Mouse (Mus musculus) intestine, embryonic 16.5 days (tissue): ENCODE data around the gene Ifrd1. TPM values are rescaled to one million over a fixed set of nuclear protein-coding genes. Genes with fewer than 3 reads are reported as not detected.
"Not testable (repeated sequence)": the region's sequence is repeated elsewhere in the genome, so short reads cannot be mapped to it uniquely, and the experiment has no call there.

Experiments used
- ATAC-seq: fragments of 200-750 bp; cut with Nextera tagmentation; 2 replicates; pipeline ENCODE4 v1.8.0; 2017; ENCODE audit warnings: moderate TSS enrichment, moderate library complexity
- H3K27ac ChIP-seq: fragments of 300-500 bp; sonication (generic); 2 replicates; pipeline ENCODE4 v1.5.1; 2014; ENCODE audit warnings: mild to moderate bottlenecking, low read length
- H3K27me3 ChIP-seq: fragments of 300-500 bp; sonication (generic); replicated peaks from 2 replicates; pipeline ENCODE4 v1.6.1; 2014; ENCODE audit warnings: low read length, control low read depth, mixed read lengths; ENCODE audit not compliant: control insufficient read depth, insufficient read depth
- H3K36me3 ChIP-seq: fragments of 300-500 bp; sonication (generic); 2 replicates; pipeline ENCODE4 v1.6.1; 2014; ENCODE audit warnings: low read length, control low read depth; ENCODE audit not compliant: control insufficient read depth, insufficient read depth
- H3K4me1 ChIP-seq: fragments of 300-500 bp; sonication (generic); 2 replicates; pipeline ENCODE4 v1.6.1; 2014; ENCODE audit warnings: low read length, control low read depth, mixed read lengths; ENCODE audit not compliant: control insufficient read depth, insufficient read depth
- H3K4me2 ChIP-seq: fragments of 300-500 bp; sonication (generic); 2 replicates; pipeline ENCODE4 v1.6.1; 2014; ENCODE audit warnings: low read depth, low read length, control low read depth
- H3K4me3 ChIP-seq: fragments of 300-500 bp; sonication (generic); 2 replicates; pipeline ENCODE4 v1.5.1; 2014; ENCODE audit warnings: mild to moderate bottlenecking, low read length
- H3K9ac ChIP-seq: fragments of 300-500 bp; sonication (generic); 2 replicates; pipeline ENCODE4 v1.6.1; 2014; ENCODE audit warnings: low read depth, low read length
- H3K9me3 ChIP-seq: fragments of 300-500 bp; sonication (generic); 2 replicates; pipeline ENCODE4 v1.6.1; 2016; ENCODE audit warnings: low read length, control low read depth; ENCODE audit not compliant: control insufficient read depth
- WGBS: fragments of 180-500 bp; shearing (Covaris S2); extraction: QIAGEN DNeasy Blood & Tissue Kit; methylation state at CpG from one replicate; pipeline ENCODE4 v1.1.7; 2014; 5-methylcytosine and 5-hydroxymethylcytosine counted together
- polyA plus RNA-seq: library from polyadenylated mRNA; unstranded; fragments of >200 nt; fragmentation: Nextera tagmentation; extraction: Ambion mirVana; gene quantifications from 2 replicates; pipeline ENCODE4 v1.2.1, GENCODE M21; 2015

The Ifrd1 gene
- polyA plus RNA-seq, 1 experiment from 2014 or later: 86.9 TPM

GRCm38 (mm10) chr12:40198019-40198418 lies 50.3 kb downstream of the Ifrd1 start:
- H3K4me1 ChIP-seq: no peaks in the 10 kb centered on the region
- no peak for ATAC-seq
- H3K9ac ChIP-seq: no peak overlapping the region
- no peak overlapping the region for H3K4me3 ChIP-seq
- no peak overlapping the region for H3K4me2 ChIP-seq
- H3K27me3 ChIP-seq: no peaks in the 10 kb centered on the region
- H3K27ac ChIP-seq: no peak overlapping the region
- H3K9me3 ChIP-seq: no peaks in the 10 kb centered on the region
- no peaks in the 10 kb centered on the region for H3K36me3 ChIP-seq
- 90% methylated on average over 5 of the region's 5 CpGs for WGBS

DNA sequence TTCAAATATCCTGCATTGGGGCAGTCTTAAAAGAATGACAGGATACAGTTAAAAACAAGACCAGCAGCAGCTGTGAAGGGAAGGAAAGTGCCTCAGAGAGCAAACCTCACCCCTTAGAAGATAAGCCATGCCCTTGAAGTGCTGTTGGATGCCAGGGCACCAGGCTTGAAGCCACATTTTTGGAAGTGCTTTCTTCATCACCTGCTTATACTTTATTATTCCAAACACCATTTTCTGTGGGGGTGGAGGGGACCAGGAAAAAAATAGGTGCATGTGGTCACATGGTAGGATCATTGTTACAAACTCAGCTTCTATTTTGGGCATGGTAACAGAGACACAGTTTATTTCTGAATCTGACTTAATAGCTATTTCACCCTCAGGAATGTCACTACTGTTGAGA lies 50.8 kb downstream of the Ifrd1 start:
- H3K27ac ChIP-seq: no peak overlapping the region

GRCm38 (mm10) chr12:40185474-40185873 lies 62.8 kb downstream of the Ifrd1 start:
- H3K9ac ChIP-seq: no peak overlapping the region
- no peak overlapping the region for H3K4me2 ChIP-seq
- 95% methylated on average over 3 of the region's 3 CpGs for WGBS
- no peaks in the 10 kb centered on the region for H3K4me1 ChIP-seq
- no peaks in the 10 kb centered on the region for H3K27me3 ChIP-seq
- ATAC-seq: no peak
- no peaks in the 10 kb centered on the region for H3K36me3 ChIP-seq
- no peak overlapping the region for H3K27ac ChIP-seq
- 0 out of 2 replicates have a peak, but pooled peaks cover 4% of the 10 kb centered on the region for H3K9me3 ChIP-seq
- no peak overlapping the region for H3K4me3 ChIP-seq

More for the DNA sequence above, 50.8 kb downstream of the Ifrd1 start:
- no peaks in the 10 kb centered on the region for H3K36me3 ChIP-seq
- ATAC-seq: no peak
- no peaks in the 10 kb centered on the region for H3K4me1 ChIP-seq
- H3K27me3 ChIP-seq: no peaks in the 10 kb centered on the region
- no peak overlapping the region for H3K4me3 ChIP-seq
- H3K4me2 ChIP-seq: no peak overlapping the region
- no peaks in the 10 kb centered on the region for H3K9me3 ChIP-seq
- no peak overlapping the region for H3K9ac ChIP-seq

DNA sequence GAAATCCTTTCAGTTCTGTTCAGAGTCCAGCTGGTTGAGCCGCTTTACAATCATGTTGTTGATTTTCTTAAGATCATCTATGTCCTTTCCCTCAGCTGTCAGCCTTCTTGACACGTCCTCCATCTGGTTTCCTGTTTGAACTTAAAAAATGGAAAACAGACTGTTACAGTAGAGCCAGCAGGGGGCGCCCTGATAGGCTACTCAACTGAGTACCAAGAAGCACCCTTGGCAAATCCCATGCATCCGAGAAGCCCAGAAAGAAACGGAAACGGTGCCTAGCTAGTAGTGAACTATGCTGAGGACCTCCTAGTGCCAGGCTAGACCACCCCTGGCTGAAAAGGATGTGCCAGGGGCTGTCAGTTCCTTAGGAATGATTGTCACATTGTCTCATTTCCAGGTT lies 71.2 kb downstream of the Ifrd1 start:
- H3K4me3 ChIP-seq: no peak overlapping the region
- no peaks in the 10 kb centered on the region for H3K27me3 ChIP-seq
- no peaks in the 10 kb centered on the region for H3K36me3 ChIP-seq
- no peaks in the 10 kb centered on the region for H3K4me1 ChIP-seq
- no peak overlapping the region for H3K27ac ChIP-seq
- ATAC-seq: no peak
- no peak overlapping the region for H3K9ac ChIP-seq
- 60% methylated on average over 6 of the region's 6 CpGs for WGBS
- no peak overlapping the region for H3K4me2 ChIP-seq
- H3K9me3 ChIP-seq: 0 out of 2 replicates have a peak, but pooled peaks cover 4% of the 10 kb centered on the region

DNA sequence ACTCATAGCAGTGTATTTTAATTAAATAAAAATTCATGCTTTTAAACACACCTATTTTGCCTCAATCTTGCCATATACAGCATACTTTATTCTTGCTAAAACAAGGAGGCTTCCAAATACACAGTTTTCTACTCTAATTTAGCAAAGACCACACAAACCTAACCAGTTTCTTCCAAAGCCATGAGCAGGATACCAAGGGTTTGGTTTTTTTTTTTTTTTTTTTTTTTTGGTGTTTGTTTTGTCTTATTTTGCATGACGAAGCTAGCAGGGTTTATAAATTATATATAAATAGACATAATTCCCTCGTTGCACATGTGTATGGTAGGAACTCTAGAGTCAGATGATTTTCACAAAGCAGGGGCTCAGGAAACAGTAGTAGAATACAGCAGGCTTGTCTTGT lies 72.1 kb downstream of the Ifrd1 start:
- Histone ChIP-seq H3K4me3 (no peak overlapping the region), H3K4me2 (no peak overlapping the region), H3K9me3 (0 out of 2 replicates have a peak, but pooled peaks cover 4% of the 10 kb centered on the region), H3K27ac (no peak overlapping the region), H3K9ac (no peak overlapping the region), H3K36me3 (no peaks in the 10 kb centered on the region), H3K4me1 (no peaks in the 10 kb centered on the region), H3K27me3 (no peaks in the 10 kb centered on the region)
- no peak for ATAC-seq
- 68% methylated on average over 2 of the region's 2 CpGs for WGBS

DNA sequence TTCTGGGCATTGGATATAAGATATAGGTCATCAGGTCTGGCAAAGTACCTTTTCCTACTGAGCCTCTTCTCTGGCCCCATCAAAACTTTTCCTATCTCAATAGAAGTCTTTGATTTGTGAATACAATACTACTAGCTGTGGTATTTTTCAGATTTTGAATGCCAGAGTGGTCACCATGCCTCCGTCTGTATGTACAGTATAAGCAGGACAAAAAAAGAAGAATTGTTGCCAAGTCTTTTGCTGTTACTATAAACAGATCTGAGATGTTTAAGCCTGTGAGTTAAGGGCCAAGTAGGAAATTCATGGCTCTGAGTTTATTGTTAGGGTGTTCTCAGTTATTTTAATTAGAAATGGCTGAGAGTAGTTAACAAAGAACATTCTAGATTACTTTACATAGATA lies 73.1 kb downstream of the Ifrd1 start:
- not testable (repeated sequence) for H3K4me1 ChIP-seq, H3K4me2 ChIP-seq, H3K9ac ChIP-seq, H3K9me3 ChIP-seq, H3K4me3 ChIP-seq, ATAC-seq, H3K27ac ChIP-seq, H3K27me3 ChIP-seq, H3K36me3 ChIP-seq
- 38% methylated on average over 1 of the region's 1 CpGs for WGBS

GRCm38 (mm10) chr12:40171637-40172036 lies 76.7 kb downstream of the Ifrd1 start:
- no peak overlapping the region for H3K4me3 ChIP-seq
- H3K36me3 ChIP-seq: no peaks in the 10 kb centered on the region
- ATAC-seq: no peak
- no peak overlapping the region for H3K27ac ChIP-seq
- no peaks in the 10 kb centered on the region for H3K9me3 ChIP-seq
- H3K9ac ChIP-seq: no peak overlapping the region
- H3K27me3 ChIP-seq: no peaks in the 10 kb centered on the region
- H3K4me1 ChIP-seq: no peaks in the 10 kb centered on the region
- H3K4me2 ChIP-seq: no peak overlapping the region
- WGBS: 68% methylated on average over 2 of the region's 2 CpGs

DNA sequence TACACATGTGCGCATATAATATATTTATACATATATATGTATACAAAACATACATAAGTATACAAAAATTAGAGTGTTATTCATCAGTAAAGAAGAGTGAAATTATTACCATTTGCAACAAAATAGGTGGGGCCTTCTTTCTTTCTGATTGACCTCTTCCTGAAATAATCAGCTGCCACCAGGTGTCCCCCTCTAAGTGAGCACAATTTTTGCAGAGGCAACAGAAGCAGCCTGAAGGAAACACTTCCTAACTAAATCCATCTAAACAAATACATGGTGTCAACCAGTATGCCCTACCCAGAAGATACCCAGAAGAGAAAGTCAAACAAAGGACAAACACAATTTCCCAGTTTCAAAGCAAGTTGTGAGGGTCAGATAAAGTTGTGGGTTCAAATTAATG lies 78.6 kb downstream of the Ifrd1 start:
- Histone ChIP-seq H3K4me3 (no peak overlapping the region), H3K36me3 (no peaks in the 10 kb centered on the region), H3K9ac (no peak overlapping the region), H3K4me1 (no peaks in the 10 kb centered on the region), H3K27me3 (no peaks in the 10 kb centered on the region), H3K27ac (no peak overlapping the region), H3K9me3 (no peaks in the 10 kb centered on the region), H3K4me2 (no peak overlapping the region)
- 91% methylated on average over 1 of the region's 1 CpGs for WGBS
- no peak for ATAC-seq

DNA sequence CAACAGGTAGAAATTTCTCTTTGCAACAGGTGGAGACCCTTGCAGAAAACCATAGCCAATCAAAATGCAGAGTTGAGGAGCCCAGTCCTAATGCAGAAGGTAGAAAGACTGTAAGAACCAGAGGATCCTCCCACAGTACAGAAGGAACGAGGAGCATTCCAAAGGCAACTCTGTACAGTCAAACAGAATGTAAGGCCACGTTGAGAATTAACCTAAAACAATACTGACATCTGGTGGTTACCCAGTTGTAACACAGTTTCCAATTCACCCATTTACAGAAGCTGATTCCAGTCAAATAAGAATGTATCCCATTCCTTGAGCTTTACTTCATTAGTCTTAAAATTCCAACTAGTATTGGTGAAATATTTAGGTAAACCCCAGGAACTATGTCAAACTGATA lies 83.7 kb downstream of the Ifrd1 start:
- 3% methylated on average over 2 of the region's 2 CpGs for WGBS
- no peaks in the 10 kb centered on the region for H3K9me3 ChIP-seq
- H3K27me3 ChIP-seq: no peaks in the 10 kb centered on the region
- ATAC-seq: peak; percentile 73
- no peak overlapping the region for H3K9ac ChIP-seq
- H3K4me2 ChIP-seq: no peak overlapping the region
- H3K4me1 ChIP-seq: no peaks in the 10 kb centered on the region
- no peaks in the 10 kb centered on the region for H3K36me3 ChIP-seq
- H3K27ac ChIP-seq: no peak overlapping the region
- no peak overlapping the region for H3K4me3 ChIP-seq

DNA sequence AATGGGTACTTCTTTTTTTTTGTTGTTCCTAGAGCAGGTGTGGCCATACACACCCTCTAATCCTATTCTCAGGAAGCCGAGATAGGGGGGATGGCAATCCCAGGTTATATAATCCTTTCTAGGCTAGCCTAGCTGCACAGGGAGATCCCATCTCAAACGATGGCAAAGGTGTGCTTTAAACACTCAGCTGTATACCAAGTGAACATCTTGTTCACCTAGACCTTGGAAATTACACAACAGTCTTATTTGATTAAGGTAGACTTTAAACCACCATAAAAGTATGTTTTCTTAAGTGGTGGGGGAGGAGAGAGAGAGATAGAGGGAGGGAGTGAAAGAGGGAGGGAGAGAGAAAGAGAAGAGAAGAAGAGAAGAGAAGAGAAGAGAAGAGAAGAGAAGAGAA lies 87.5 kb downstream of the Ifrd1 start:
- no peaks in the 10 kb centered on the region for H3K36me3 ChIP-seq
- no peak overlapping the region for H3K27ac ChIP-seq
- no peaks in the 10 kb centered on the region for H3K27me3 ChIP-seq
- peak; percentile 76 for ATAC-seq
- WGBS: 52% methylated on average over 2 of the region's 2 CpGs
- no peak overlapping the region for H3K4me3 ChIP-seq
- no peaks in the 10 kb centered on the region for H3K9me3 ChIP-seq
- H3K9ac ChIP-seq: no peak overlapping the region
- no peak overlapping the region for H3K4me2 ChIP-seq
- no peaks in the 10 kb centered on the region; the same call in 1 of the 2 replicates for H3K4me1 ChIP-seq
